24 mouse cellular contexts compared by ENCODE assay signal in the genomic region with DNA sequence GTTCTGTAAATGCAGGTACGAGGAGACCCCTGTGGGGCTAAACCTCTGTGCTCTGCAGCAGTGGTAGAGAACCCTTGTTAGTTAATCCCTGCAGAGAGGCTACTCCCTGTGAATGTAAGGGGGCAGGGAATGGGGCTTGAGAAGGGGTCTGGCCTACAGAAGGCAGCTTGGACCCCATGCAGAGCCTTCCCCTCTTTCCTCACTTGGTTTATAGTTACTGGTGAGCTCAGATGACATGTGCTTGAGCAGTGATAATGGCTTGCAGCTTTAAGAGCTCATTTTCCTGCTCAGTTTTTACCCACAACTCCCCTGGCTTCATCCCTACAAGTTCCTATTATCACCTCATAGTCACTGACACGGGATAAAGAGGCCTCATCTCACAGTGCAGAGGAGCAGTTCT.
"Had no signal": no experiment of that assay in that cellular context is flagged by ENCODE, and none has a peak within 500 bp of the region (broad histone marks: within the 10 kb centered on the region; RNA-seq: fewer than 3 reads in every experiment).

No protein-coding gene starts in this region.

- H3K4me1 ChIP-seq: heart, embryonic 13.5 days; heart, embryonic 15.5 days; hindbrain, embryonic 13.5 days; hindbrain, embryonic 15.5 days; intestine, embryonic 15.5 days; kidney, embryonic 15.5 days; limb, embryonic 15.5 days; liver, embryonic 12.5 days had no signal

- H3K4me2 ChIP-seq: heart, embryonic 11.5 days; heart, embryonic 13.5 days; heart, embryonic 15.5 days; hindbrain, embryonic 13.5 days; hindbrain, embryonic 15.5 days; intestine, embryonic 15.5 days; kidney, embryonic 15.5 days; limb, embryonic 15.5 days; liver, embryonic 12.5 days had no signal

- H3K27me3 ChIP-seq: heart, embryonic 15.5 days; hindbrain, embryonic 13.5 days; hindbrain, embryonic 15.5 days; intestine, embryonic 15.5 days; kidney, embryonic 15.5 days; limb, embryonic 15.5 days; liver, embryonic 12.5 days had no signal

- H3K36me3 ChIP-seq: heart, embryonic 13.5 days; heart, embryonic 15.5 days; hindbrain, embryonic 13.5 days; hindbrain, embryonic 15.5 days; intestine, embryonic 15.5 days; kidney, embryonic 15.5 days; limb, embryonic 15.5 days; liver, embryonic 12.5 days had no signal

- H3K4me3 ChIP-seq: heart, embryonic 13.5 days; heart, embryonic 15.5 days; hindbrain, embryonic 13.5 days; hindbrain, embryonic 15.5 days; intestine, embryonic 15.5 days; kidney, embryonic 15.5 days; layer of hippocampus, adult 2 months; left cerebral cortex, adult 2 months; limb, embryonic 15.5 days; liver, embryonic 12.5 days had no signal

- ATAC-seq: hindbrain, postnatal 0 days; intestine, embryonic 15.5 days; liver, embryonic 12.5 days had no signal

- H3K27ac ChIP-seq: heart, embryonic 13.5 days; heart, embryonic 15.5 days; hindbrain, embryonic 13.5 days; hindbrain, embryonic 15.5 days; hindbrain, postnatal 0 days; intestine, embryonic 15.5 days; kidney, embryonic 15.5 days; kidney, postnatal 0 days; layer of hippocampus, adult 2 months; left cerebral cortex, adult 2 months; limb, embryonic 15.5 days; liver, embryonic 12.5 days; liver, embryonic 14.5 days had no signal

- DNase-seq: gastrocnemius, postnatal 14 days; gastrocnemius, postnatal 36 days; heart, adult 18-20 months; heart, postnatal 14 days; heart, postnatal 36 days; kidney, adult 11 months; kidney, adult 2 months; kidney, adult 9 months; kidney, postnatal 25 days; kidney, postnatal 4 days had no signal

- H3K9ac ChIP-seq: heart, embryonic 13.5 days; heart, embryonic 15.5 days; hindbrain, embryonic 13.5 days; hindbrain, embryonic 15.5 days; intestine, embryonic 15.5 days; kidney, embryonic 15.5 days; limb, embryonic 15.5 days; liver, embryonic 12.5 days; liver, embryonic 14.5 days had no signal

- H3K9me3 ChIP-seq: heart, embryonic 13.5 days; heart, embryonic 15.5 days; hindbrain, embryonic 13.5 days; hindbrain, embryonic 15.5 days; intestine, embryonic 15.5 days; kidney, embryonic 15.5 days; limb, embryonic 15.5 days; liver, embryonic 12.5 days had no signal
